Mouse (Mus musculus) cerebellum, adult 8-10 months (tissue): Measurements from ENCODE around the gene Micall2.
A peak's percentile ranks its signal among the peaks of the same experiment; 100 is the strongest.
"Not testable (repeated sequence)": the region's sequence is repeated elsewhere in the genome, so short reads cannot be mapped to it uniquely, and the experiment has no call there.

Source experiments
- DNase-seq: peaks from one replicate; pipeline ENCODE4 v3.0.0; 2022

Micall2 gene

DNA sequence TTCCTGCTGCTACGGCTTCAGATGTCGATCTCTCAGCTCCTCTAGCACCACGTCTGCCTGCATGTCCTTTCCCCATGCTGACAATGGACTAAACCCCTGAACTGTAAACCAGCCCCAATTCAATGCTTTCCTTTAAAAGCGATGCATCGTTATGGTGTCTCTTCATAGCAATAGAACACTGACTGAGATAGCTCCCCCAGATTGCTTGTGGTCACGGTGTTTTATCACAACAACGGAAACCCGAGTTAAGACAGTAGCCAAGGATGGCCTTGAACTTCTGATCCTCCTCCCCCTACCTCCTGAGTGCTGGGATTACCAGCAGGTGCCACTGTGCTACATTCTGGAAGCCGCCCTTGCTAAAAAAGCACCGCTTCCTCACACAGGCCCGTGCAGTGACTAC, 8.9 kb downstream of the Micall2 start:
- no peak for DNase-seq

DNA sequence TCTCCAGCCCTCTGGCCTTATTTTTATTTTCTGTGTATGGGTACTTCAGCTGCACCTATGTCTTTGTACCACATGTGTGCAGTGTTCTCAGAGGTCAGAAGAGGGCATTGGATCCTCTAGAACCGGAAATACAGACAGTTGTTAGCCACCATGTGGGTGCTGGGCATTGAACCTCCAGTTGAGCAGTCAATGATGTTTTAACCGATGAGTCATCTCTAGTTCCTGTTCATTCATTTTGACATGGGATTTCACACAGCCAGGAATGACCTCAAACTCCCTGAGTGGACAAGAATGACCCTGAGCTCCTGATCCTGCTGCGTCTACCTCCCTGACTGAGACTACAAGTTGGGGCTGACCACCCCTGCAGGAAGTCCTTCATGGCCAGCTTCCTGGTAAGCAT, 9.9 kb downstream of the Micall2 start:
- no peak for DNase-seq

DNA sequence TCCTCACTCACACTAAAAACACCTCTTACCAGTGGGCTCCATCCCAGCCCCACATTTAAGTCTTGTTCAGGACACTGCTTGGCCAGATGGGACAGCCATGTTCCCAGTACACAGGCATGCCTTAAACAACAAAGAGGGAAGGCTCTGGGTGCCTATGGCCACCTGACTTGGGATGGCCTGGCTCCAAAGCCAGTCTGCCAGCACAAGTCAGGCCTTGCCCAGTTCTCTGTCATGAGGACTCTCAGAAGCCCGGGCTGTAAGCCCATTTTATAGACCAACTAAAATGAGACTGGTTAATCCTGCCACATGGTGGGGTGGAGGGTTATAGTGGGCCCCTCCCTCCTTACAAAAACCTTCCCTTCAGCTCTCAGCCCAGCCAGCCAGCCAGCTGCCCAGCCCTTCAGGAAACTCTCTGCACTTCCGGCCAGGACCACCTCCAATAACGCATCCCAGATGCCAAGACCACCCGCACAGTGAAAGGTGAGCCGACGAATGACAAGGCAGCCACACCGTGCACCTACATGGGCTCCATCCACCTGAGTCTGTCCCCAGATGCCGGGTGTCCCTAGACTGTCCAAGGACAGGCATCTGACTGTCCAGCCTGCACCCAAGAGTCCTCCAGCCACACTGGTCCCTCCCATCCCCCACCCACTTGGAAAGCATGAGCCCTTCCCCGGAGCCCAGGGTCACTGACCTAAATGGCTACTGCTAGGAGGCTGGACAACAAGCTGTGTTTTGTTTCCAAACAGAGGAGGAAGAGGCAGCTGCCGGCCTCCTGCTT, 11.6 kb downstream of the Micall2 start:
- DNase-seq, result no peak

- DNase-seq, result no peak
These were observed 13.0 kb downstream of the Micall2 start for GRCm38 (mm10) chr5:139723113-139723512.

DNA sequence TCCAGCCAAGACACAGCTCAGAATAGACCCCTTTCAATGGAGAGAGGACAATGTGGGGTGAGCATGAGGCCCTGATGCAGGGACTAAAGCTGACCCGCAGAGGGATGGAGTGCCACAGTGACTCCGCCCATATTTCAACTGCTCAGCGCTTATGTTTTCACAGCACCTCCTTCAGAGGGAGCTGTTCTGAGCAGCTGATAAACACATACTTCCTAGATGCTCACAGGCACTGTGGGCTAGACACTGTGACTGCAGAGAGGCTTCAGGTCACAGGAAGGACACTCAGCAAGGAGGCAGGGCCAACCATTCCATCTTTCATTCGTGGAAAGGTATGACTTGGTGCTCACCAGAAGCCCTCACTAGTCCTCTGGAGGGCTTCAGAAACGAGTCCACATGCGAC, 13.4 kb downstream of the Micall2 start:
- DNase-seq, result no peak

GRCm38 (mm10) chr5:139718949-139719348, 17.2 kb downstream of the Micall2 start:
- DNase-seq, result no peak

DNA sequence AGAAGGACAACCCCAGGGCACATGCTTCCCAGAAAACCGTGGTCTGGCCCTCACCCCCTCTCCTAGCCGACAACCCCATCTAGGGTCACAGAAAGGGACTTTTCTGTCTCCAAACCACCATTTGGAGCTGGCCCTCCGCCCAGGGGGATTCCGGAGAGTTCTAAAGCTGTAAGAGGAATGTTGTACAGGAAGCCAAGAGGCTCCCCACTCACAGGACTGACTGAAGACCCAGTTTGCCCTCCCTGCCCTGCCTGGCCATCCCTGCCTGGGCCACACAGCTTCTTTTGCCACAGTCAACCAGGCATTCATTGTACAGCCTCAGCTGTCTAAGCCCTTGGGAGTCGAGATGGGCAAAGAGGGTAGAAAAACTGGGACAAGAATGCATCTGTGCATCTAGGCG, 17.6 kb downstream of the Micall2 start:
- no peak for DNase-seq

GRCm38 (mm10) chr5:139717723-139718122, 18.4 kb downstream of the Micall2 start:
- DNase-seq, result peak; percentile 58

- no peak for DNase-seq
These were observed 29.6 kb downstream of the Micall2 start for GRCm38 (mm10) chr5:139706496-139706895.

DNA sequence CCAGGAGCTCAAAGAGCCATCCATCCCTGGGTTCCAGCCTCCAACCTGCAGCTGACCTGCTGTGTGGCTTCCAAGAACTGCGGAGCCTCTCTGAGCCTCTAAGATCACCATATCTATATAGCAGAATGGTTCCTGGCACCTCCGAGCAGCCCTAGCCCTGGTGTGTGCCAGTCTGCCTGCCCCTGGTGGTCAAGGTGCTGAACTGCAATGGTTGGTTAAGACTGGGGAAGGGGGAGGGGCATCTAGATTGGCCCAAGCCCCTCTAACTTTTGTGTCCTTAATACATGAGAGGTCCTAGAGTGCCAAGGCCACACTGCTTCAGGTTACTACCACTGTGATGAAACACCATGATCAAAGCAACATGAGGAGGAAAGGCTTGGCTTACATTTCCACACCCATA, 33.2 kb downstream of the Micall2 start:
- no peak for DNase-seq

- DNase-seq, result no peak
These were observed 33.9 kb downstream of the Micall2 start for GRCm38 (mm10) chr5:139702236-139702635.

DNA sequence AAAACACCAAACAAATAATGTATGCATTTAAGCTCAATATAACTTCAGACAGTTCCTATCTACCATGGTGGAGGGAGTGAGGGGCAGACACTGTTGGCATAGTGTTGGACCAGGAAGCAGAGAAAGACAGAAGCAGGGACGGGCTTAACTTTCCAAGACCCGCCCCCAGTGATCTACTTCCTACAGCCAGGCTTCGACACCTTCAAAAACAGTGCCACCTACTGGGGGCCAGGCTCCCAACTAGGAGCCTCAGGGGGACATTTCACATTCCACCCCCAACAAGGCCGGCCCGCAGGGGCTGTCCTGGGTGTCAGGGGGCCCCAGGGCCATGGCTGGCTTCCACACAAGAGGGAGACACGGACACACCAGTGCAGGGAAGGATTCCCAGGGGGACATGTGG, 39.2 kb downstream of the Micall2 start:
- DNase-seq, result no peak

DNA sequence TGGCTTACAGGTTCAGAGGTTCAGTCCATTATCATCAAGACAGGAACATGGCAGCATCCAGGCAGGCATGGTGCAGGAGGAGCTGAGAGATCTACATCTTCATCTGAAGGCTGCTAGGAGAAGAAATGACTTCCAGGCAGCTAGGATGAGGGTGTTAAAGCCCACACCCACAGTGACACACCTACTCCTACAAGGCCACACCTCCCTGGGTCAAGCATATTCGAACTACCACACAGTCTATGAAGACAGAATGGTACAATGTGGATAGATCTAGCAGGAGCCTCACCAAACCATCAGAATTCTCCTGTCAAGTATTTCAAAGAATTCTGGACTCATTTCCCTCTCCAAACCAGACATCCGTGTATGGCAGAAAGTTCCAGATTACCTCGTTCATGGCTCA, 40.3 kb downstream of the Micall2 start:
- DNase-seq, result not testable (repeated sequence)

- DNase-seq, result peak; percentile 41
These were observed 41.1 kb downstream of the Micall2 start for GRCm38 (mm10) chr5:139694989-139695571.

DNA sequence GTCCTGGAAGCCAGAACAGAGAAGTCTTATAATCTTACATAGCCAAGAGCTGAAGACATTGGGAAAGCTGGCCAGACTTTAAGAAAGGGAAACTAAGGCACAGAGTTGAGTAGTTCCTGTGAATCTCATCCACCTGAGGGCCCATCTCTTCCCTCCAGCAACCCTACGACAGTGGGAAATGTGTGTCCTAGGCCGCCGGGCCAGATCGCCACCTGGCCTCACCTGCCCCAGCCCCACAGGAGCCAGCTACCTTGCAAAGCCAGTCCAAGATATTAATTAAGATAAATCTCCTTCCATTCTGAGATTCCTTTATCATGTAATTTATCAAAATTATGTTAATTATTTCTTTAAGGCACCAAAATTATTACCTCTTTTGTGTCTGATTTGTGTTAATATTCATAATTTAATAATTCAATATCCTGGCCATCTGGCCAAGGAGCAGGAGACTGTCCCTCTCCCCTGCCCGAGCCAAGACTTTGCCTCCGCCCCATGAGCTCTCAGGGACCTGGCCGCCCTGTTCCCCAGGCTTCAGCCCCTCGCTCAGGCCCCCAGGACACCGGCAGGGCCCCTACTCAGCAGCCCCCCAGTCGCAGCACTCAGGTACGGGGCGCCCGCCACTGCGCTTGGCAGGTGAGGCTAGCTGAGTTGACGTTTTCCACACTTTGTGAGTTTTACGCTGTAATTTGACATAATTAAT, 41.7 kb downstream of the Micall2 start:
- DNase-seq, result peak; percentile 30

DNA sequence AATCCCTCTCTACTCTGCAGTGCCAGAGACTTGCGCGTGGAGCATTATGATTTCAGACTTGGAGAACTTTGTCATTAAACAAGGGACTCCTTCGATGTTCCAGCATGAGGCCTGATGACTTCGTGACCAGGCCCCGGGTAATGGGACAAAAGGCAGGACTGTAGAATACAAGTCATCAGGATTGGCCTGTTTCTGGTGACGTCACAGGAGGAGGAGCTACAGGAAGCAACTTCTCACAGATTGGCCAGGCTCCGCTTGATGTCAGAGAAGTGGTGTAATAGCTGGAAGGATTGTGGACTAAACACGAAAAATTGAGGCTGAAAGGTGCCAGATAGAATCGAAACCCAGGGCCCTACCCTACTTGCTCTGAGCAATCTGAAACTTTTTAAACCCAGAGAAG, 45.3 kb downstream of the Micall2 start:
- DNase-seq, result no peak

GRCm38 (mm10) chr5:139688356-139688755, 47.8 kb downstream of the Micall2 start:
- DNase-seq, result peak; percentile 66

GRCm38 (mm10) chr5:139687646-139688045, 48.5 kb downstream of the Micall2 start:
- peak; percentile 47 for DNase-seq

GRCm38 (mm10) chr5:139686530-139687249, 49.4 kb downstream of the Micall2 start:
- DNase-seq, result no peak

DNA sequence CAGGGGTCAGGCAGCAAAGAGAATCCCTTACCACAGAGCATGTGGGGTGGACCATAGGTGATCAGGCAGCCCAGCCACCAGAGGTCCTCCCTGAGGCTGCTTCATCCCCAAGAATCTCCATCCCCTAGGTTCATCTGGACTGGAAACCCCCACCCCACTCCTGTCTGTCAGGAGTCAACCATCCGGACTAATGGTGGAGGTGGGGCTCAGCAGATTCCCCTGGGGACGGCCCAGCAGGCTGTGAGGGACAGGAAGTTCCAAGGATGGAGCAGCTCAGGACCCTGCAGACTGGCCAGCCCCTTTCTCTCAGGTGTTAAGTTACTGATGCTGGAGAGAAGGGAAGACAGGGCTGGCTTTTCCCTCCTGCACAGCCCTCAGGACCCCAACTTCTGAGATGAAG, 52.9 kb downstream of the Micall2 start:
- DNase-seq, result no peak

- DNase-seq, result no peak
These were observed 53.5 kb downstream of the Micall2 start for GRCm38 (mm10) chr5:139682631-139682977.

- DNase-seq, result no peak
These were observed 54.1 kb downstream of the Micall2 start for GRCm38 (mm10) chr5:139681832-139682630.

DNA sequence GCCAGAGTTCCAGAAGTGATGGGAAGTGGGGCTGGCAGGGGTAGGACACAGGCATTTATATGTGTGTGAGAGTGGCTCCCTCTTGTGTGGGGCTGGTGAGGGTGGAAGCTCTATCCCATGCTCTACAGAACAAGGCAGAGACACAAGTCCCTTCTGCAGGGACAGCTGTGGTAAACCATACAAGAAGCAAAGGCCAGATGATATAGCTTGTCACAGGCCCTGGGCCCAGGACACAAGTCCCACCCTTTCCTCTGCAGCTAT, 60.5 kb downstream of the Micall2 start:
- no peak for DNase-seq
